Mouse (Mus musculus) stomach, embryonic 14.5 days (tissue): Measurements from ENCODE around the gene Eif5. TPM values are rescaled to one million over a fixed set of nuclear protein-coding genes. Genes with fewer than 3 reads are reported as not detected.
"Not testable (repeated sequence)": the region's sequence is repeated elsewhere in the genome, so short reads cannot be mapped to it uniquely, and the experiment has no call there.

Source experiments
- ATAC-seq: fragments of 200-750 bp; cut with Nextera tagmentation; 2 replicates; pipeline ENCODE4 v1.8.0; 2017; ENCODE audit warnings: low read depth, moderate TSS enrichment; ENCODE audit not compliant: insufficient number of reproducible peaks, insufficient read depth, low FRiP score
- H3K27ac ChIP-seq: fragments of 300-500 bp; sonication (generic); 2 replicates; pipeline ENCODE4 v1.5.1; 2014; ENCODE audit warnings: mild to moderate bottlenecking, low read length, moderate library complexity, mixed read lengths
- H3K27me3 ChIP-seq: fragments of 300-500 bp; sonication (generic); 2 replicates; pipeline ENCODE4 v1.6.1; 2014; ENCODE audit warnings: low read length, control low read depth, mixed read lengths; ENCODE audit not compliant: control insufficient read depth, insufficient read depth
- H3K36me3 ChIP-seq: fragments of 300-500 bp; sonication (generic); 2 replicates; pipeline ENCODE4 v1.6.1; 2014; ENCODE audit warnings: mild to moderate bottlenecking, control low read depth, low read length, moderate library complexity, mixed read lengths; ENCODE audit not compliant: control insufficient read depth, insufficient read depth
- H3K4me1 ChIP-seq: fragments of 300-500 bp; sonication (generic); 2 replicates; pipeline ENCODE4 v1.6.1; 2014; ENCODE audit warnings: low read length, control low read depth, mixed read lengths; ENCODE audit not compliant: control insufficient read depth, insufficient read depth
- H3K4me2 ChIP-seq: fragments of 300-500 bp; sonication (generic); replicated peaks from 2 replicates; pipeline ENCODE4 v1.6.1; 2014; ENCODE audit warnings: low read depth, low read length, control low read depth
- H3K4me3 ChIP-seq: fragments of 300-500 bp; sonication (generic); 2 replicates; pipeline ENCODE4 v1.5.1; 2014; ENCODE audit warnings: low read depth, low read length, control low read depth
- H3K9ac ChIP-seq: fragments of 300-500 bp; sonication (generic); replicated peaks from 2 replicates; pipeline ENCODE4 v1.6.1; 2014; ENCODE audit warnings: low read depth, mild to moderate bottlenecking, control low read depth, low read length, moderate library complexity, mixed read lengths
- H3K9me3 ChIP-seq: fragments of 300-500 bp; sonication (generic); 2 replicates; pipeline ENCODE4 v1.6.1; 2016; ENCODE audit warnings: low read depth, low read length, control low read depth; ENCODE audit not compliant: control insufficient read depth
- WGBS: fragments of 180-500 bp; shearing (Covaris S2); extraction: QIAGEN DNeasy Blood & Tissue Kit; methylation state at CpG from one replicate; pipeline ENCODE4 v1.1.7; 2014; 5-methylcytosine and 5-hydroxymethylcytosine counted together
- polyA plus RNA-seq: library from polyadenylated mRNA; unstranded; fragments of >200 nt; fragmentation: Nextera tagmentation; extraction: Ambion mirVana; gene quantifications from 2 replicates; pipeline ENCODE4 v1.2.1, GENCODE M21; 2014

Gene Eif5
- polyA plus RNA-seq, 1 experiment from 2014 or later: 448 TPM

DNA sequence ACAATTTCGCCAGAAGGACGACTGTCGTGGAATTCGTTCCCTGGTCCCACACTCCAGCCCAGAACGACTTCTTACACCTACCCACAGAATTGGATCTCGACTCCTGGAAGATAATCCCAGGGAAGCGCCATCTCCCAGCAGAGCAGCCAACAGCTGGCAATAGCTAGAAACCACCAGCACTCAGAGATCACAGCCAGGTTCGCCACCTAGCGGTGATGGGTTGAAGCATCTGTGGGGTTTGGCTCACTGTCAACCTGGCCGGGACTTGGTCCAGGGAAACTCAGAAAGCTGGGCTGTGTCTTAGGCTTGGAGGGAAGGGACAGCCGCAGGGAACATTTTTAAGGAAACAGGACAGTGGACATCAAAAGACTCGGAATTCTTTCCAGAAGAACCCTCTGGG, 32.9 kb upstream of the Eif5 start:
- H3K27me3 ChIP-seq: no peaks in the 10 kb centered on the region
- peak; percentile 85; the same call in 1 of the 2 replicates for ATAC-seq
- no peaks in the 10 kb centered on the region for H3K4me1 ChIP-seq
- no peak overlapping the region for H3K9ac ChIP-seq
- WGBS: 4% methylated on average over 12 of the region's 12 CpGs
- H3K4me2 ChIP-seq: peak overlapping the region; percentile 36
- H3K27ac ChIP-seq: no peak overlapping the region
- H3K4me3 ChIP-seq: peak overlapping the region; percentile 3; the same call in 1 of the 2 replicates
- no peaks in the 10 kb centered on the region for H3K36me3 ChIP-seq
- no peaks in the 10 kb centered on the region for H3K9me3 ChIP-seq

DNA sequence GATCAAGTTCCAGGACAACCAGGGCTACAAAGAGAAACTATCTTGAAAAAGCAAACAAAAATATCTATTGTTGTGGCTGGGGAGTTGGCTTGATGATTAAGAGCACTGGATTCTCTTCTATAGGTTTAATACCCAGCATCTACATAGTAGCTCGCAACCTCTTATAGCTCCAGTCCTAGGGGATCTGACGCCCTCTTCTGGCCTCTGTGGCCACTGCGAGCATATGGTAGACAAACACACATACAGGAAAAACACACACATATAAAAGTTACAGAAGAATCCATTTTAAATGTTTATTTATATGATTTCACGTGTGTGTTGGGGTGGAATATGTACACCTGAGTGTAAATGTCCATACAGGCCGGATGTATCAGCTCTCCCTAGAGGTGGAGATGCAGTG, 30.8 kb upstream of the Eif5 start:
- no peaks in the 10 kb centered on the region for H3K4me1 ChIP-seq
- no peak overlapping the region for H3K27ac ChIP-seq
- H3K9me3 ChIP-seq: no peaks in the 10 kb centered on the region
- H3K4me3 ChIP-seq: no peak overlapping the region
- no peak overlapping the region for H3K4me2 ChIP-seq
- no peaks in the 10 kb centered on the region for H3K27me3 ChIP-seq
- no peak for ATAC-seq
- H3K36me3 ChIP-seq: no peaks in the 10 kb centered on the region
- H3K9ac ChIP-seq: no peak overlapping the region
- WGBS: 59% methylated on average over 5 of the region's 5 CpGs

DNA sequence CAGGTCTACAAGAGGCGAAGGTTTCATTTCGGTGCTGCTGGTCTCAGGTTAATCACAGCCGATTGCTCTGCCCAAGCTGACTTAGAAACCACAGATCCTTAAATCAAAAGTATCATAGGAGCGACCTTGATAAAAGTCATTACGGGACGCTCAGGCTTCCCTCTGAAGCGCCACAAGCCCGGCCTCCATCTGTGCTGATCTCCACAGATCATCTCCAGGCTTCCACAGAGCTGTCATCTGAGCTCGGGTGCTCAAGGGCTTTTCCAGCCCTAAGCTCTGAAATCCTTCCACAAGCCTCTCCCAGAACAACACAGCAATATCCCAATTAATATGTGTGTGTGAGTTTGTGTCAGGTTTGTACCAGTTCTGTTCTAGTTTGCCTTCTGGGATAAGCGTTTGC, 29.9 kb upstream of the Eif5 start:
- H3K4me3 ChIP-seq: no peak overlapping the region
- ATAC-seq: no peak
- H3K4me1 ChIP-seq: no peaks in the 10 kb centered on the region
- no peaks in the 10 kb centered on the region for H3K27me3 ChIP-seq
- no peaks in the 10 kb centered on the region for H3K36me3 ChIP-seq
- H3K9ac ChIP-seq: no peak overlapping the region
- WGBS: 92% methylated on average over 10 of the region's 10 CpGs
- no peaks in the 10 kb centered on the region for H3K9me3 ChIP-seq
- no peak overlapping the region for H3K27ac ChIP-seq
- no peak overlapping the region for H3K4me2 ChIP-seq

DNA sequence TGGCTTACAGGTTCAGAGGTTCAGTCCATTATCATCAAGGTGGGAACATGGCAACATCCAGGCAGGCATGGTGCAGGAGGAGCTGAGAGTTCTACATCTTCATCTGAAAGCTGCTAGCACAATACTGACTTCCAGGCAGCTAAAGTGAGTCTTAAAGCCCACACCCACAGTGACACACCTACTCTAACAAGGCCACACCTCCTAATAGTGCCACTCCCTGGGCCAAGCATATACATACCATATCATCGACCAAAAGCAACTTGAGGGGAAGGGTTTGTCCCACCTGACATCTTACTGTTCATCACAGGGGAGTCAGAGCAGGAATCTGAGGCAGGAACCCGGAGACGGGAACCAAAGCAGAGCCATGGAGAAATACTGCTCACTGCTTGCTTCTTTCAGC, 29.4 kb upstream of the Eif5 start:
- not testable (repeated sequence) for H3K36me3 ChIP-seq, ATAC-seq, H3K9me3 ChIP-seq, H3K4me2 ChIP-seq, H3K9ac ChIP-seq, H3K27me3 ChIP-seq, H3K4me3 ChIP-seq, H3K4me1 ChIP-seq, H3K27ac ChIP-seq
- whole genome bisulfite sequencing: 71% methylated on average over 3 of the region's 3 CpGs

DNA sequence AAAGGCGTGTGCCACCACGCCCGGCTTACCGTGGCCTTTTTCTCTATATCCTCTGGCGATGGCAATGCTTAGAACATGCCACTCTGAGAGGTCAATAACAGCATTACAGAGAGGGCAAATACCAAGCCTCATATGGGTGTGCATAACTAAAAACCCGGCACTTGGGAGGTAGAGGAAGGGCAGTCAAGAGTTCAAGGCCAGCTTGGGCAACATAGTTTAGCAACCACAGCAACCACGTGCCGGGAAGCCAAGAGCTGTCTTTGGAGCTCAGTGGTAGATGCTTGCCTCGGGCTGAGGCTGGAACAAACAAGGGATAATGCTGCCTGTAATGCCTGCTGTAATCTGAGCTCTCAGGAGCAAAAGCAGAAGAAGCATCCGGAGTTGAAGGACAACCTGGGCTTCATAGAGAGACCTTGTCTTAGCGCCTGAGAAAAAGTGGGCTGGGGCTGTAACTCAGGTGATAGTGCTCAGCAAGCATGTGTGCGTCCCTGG, 25.2 kb upstream of the Eif5 start:
- Histone ChIP-seq H3K9me3 (no peaks in the 10 kb centered on the region), H3K4me3 (no peak overlapping the region), H3K9ac (no peak overlapping the region), H3K4me1 (no peaks in the 10 kb centered on the region), H3K4me2 (no peak overlapping the region), H3K27ac (no peak overlapping the region), H3K36me3 (no peaks in the 10 kb centered on the region), H3K27me3 (no peaks in the 10 kb centered on the region)
- ATAC-seq: no peak
- WGBS: 83% methylated on average over 12 of the region's 12 CpGs

DNA sequence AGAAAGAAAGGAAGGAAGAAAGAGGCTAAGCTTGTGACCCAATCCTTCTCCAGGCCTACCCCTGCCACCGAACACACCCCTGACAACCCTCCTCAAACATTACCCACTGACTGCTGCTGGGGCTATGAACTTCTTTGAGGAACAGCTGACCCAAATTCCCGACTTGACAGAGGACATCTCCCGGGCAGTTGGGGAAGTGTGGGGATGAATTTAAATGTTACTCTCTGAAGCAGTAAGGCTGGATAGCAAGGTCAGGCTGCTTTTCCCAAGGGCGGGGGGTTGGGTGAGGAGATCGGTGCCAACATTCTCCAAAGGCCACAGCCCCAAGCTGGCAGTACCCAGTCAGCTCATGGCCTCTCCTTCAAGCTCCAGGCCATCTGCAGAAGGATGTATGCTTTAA, 24.1 kb upstream of the Eif5 start:
- Histone ChIP-seq H3K27ac (no peak overlapping the region), H3K27me3 (no peaks in the 10 kb centered on the region), H3K4me1 (no peaks in the 10 kb centered on the region), H3K9ac (no peak overlapping the region), H3K36me3 (no peaks in the 10 kb centered on the region), H3K4me2 (no peak overlapping the region), H3K4me3 (no peak overlapping the region), H3K9me3 (no peaks in the 10 kb centered on the region)
- ATAC-seq: no peak
- WGBS: 65% methylated on average over 5 of the region's 5 CpGs

DNA sequence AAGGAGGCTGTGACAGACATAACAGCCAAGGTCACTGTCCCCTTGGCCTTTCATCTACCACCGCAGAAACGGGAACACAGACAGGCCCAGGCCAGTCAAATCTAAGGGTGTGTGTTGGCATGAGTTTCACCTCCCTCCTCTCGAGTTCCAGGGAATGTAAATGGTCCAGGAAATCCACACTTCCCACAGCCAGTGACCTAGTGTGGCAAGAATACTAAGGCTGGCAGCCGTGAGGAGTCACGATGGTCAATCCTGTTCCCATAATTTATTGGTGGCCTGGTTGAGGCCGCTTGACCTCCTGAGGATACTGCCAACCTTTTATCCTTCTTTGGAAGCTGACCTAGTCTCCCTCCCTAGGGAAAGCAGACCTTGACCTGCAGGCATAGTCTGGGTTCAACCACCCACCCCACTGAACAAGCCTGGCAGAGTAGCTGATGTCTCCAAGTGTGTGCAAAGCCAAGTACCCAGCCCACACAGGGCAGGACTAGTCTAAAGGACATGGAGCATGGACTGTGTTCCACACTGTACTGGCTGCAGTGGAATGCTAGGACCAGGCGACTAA, 23.5 kb upstream of the Eif5 start:
- WGBS: 66% methylated on average over 7 of the region's 7 CpGs

DNA sequence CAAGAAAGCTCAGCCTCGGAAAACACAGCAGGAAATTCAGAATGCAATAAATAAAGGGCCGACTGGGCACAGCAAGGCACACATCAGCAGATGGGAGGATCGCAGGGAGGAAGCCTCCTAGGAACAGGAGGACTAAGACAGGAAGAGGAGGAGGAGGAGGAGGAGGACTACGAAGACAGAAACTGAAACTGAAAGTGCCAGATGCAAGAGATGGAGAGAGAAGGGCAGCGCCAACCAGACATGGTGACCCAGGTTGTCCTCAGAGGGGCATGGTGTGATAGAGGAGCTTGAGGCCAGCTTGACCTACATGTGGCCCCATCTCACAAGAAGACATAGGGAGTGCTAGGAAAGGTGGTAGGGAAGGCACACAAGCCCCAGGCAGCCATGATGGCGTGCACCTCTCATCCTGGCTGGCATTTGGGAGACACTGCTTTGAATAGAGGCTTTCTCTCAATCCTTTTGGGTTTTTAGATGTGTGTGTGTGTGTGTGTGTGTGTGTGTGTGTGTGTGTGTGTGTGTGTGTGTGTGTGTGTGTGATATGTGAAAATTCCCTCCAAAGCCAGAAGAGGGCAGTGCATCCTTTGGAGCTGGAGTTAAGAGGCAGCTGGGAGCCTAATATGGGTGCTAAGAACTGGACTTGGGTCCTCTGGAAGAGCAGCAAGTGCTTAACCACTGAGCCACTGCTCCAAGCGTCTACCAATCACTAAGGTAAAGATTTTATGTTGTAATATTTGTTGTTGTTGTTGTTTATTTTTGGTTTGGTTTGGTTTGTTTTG, 22.8 kb upstream of the Eif5 start:
- Histone ChIP-seq H3K4me1 (no peaks in the 10 kb centered on the region), H3K27ac (no peak overlapping the region), H3K4me2 (no peak overlapping the region), H3K9me3 (no peaks in the 10 kb centered on the region), H3K27me3 (no peaks in the 10 kb centered on the region), H3K9ac (no peak overlapping the region), H3K4me3 (no peak overlapping the region), H3K36me3 (no peaks in the 10 kb centered on the region)
- ATAC-seq: no peak
- WGBS: 79% methylated on average over 7 of the region's 7 CpGs

More for the DNA sequence above, 23.5 kb upstream of the Eif5 start:
- Histone ChIP-seq H3K4me1 (no peaks in the 10 kb centered on the region), H3K27me3 (no peaks in the 10 kb centered on the region), H3K9ac (no peak overlapping the region), H3K4me3 (no peak overlapping the region), H3K4me2 (no peak overlapping the region), H3K9me3 (no peaks in the 10 kb centered on the region), H3K36me3 (no peaks in the 10 kb centered on the region), H3K27ac (no peak overlapping the region)
- no peak for ATAC-seq
